18 mouse cellular contexts compared by ENCODE assay signal in the genomic region with DNA sequence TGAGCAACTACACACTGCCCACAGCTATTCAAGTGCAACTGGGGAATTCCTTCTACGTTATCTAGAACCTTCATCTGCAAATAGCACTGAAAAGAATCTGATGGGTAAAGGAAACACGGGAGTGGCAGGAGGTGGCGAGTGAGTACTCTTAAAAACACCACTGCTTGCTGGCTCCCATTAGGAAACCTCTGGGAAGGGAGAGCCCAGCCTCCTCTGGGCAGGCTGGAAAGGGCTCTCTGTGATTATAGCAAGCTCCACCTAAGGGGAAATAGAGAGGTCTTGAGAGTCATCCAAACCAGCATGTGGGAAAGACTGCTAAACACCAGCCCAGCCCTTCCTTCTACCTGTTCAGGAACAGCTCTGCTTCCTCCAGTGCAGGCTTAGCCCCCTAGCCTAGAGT.
DNase-seq lines count a peak whose midpoint lies in the region; ATAC-seq lines count a peak whose summit lies in the region.
"Had no signal": no experiment of that assay in that cellular context is flagged by ENCODE, and none has a peak within 500 bp of the region (broad histone marks: within the 10 kb centered on the region; RNA-seq: fewer than 3 reads in every experiment).

No protein-coding gene starts in this region.

- H3K27ac ChIP-seq in hindbrain, embryonic 10.5 days = 0 out of 2 replicates have a peak overlapping the region, but pooled peaks have one; percentile 9
- H3K27ac ChIP-seq in hindbrain, embryonic 11.5 days (ENCODE audit: low read depth, low read length) = no peak overlapping the region
- no peak overlapping the region for H3K27ac ChIP-seq in lung, embryonic 16.5 days (ENCODE audit: low read length)
- no peak overlapping the region for H3K27ac ChIP-seq in forebrain, embryonic 15.5 days (replicated peaks)
- H3K27ac ChIP-seq: forebrain, embryonic 10.5 days; intestine, embryonic 15.5 days; liver, embryonic 14.5 days had no signal

- ATAC-seq in hindbrain, embryonic 11.5 days (ENCODE audit: low FRiP score) = no peak
- peak; percentile 59 for ATAC-seq in lung, embryonic 16.5 days (ENCODE audit: low read depth)
- ATAC-seq in CD4-positive, CD25-positive, alpha-beta regulatory T cell, adult 4 months = no peak
- ATAC-seq in forebrain, embryonic 15.5 days (replicated peaks) = no peak
- ATAC-seq: intestine, embryonic 15.5 days; midbrain, embryonic 16.5 days had no signal

- H3K27me3 ChIP-seq in hindbrain, embryonic 10.5 days (ENCODE audit: insufficient read depth, poor library complexity, severe bottlenecking) = no peaks in the 10 kb centered on the region
- H3K27me3 ChIP-seq in hindbrain, embryonic 11.5 days (ENCODE audit: control insufficient read depth, insufficient read depth, low read length) = no peaks in the 10 kb centered on the region
- H3K27me3 ChIP-seq in lung, embryonic 16.5 days (ENCODE audit: control insufficient read depth, insufficient read depth, low read depth, low read length) = no peaks in the 10 kb centered on the region
- H3K27me3 ChIP-seq in forebrain, embryonic 15.5 days = no peaks in the 10 kb centered on the region
- H3K27me3 ChIP-seq: intestine, embryonic 15.5 days had no signal

- no peak overlapping the region for H3K9ac ChIP-seq in hindbrain, embryonic 11.5 days (ENCODE audit: low read depth, low read length)
- no peak overlapping the region for H3K9ac ChIP-seq in lung, embryonic 16.5 days (ENCODE audit: low read length)
- no peak overlapping the region for H3K9ac ChIP-seq in forebrain, embryonic 15.5 days (replicated peaks)
- H3K9ac ChIP-seq: intestine, embryonic 15.5 days; liver, embryonic 14.5 days had no signal

- no peak overlapping the region for H3K4me2 ChIP-seq in hindbrain, embryonic 11.5 days (replicated peaks; ENCODE audit: low read depth, low read length)
- H3K4me2 ChIP-seq in lung, embryonic 16.5 days (ENCODE audit: low read depth, low read length) = no peak overlapping the region
- H3K4me2 ChIP-seq in forebrain, embryonic 15.5 days (replicated peaks) = no peak overlapping the region
- H3K4me2 ChIP-seq: intestine, embryonic 15.5 days had no signal

- no peaks in the 10 kb centered on the region for H3K4me1 ChIP-seq in hindbrain, embryonic 10.5 days (replicated peaks)
- no peaks in the 10 kb centered on the region for H3K4me1 ChIP-seq in hindbrain, embryonic 11.5 days (replicated peaks; ENCODE audit: control insufficient read depth, insufficient read depth, low read length)
- H3K4me1 ChIP-seq in lung, embryonic 16.5 days (replicated peaks; ENCODE audit: control insufficient read depth, insufficient read depth, low read length) = 0 out of 2 replicates have a peak, but pooled peaks cover 2% of the 10 kb centered on the region
- H3K4me1 ChIP-seq in forebrain, embryonic 15.5 days = no peaks in the 10 kb centered on the region
- H3K4me1 ChIP-seq: forebrain, embryonic 10.5 days; intestine, embryonic 15.5 days had no signal

- DNase-seq in hindbrain, embryonic 10.5 days (ENCODE audit: low spot score) = no peak
- no peak for DNase-seq in hindbrain, embryonic 11.5 days (ENCODE audit: low spot score)
- DNase-seq in NIH3T3 (ENCODE audit: low read depth) = peak; percentile 57
- DNase-seq in fibroblast of lung, adult 2 months (ENCODE audit: low read depth) = peak; percentile 72
- DNase-seq in kidney, adult 11 months = no peak
- DNase-seq: adrenal gland, postnatal 25 days; cerebellum, postnatal 10 days; kidney, postnatal 10 days; right cerebral cortex, postnatal 25 days; thymus, adult 2 months had no signal

- no peaks in the 10 kb centered on the region for H3K9me3 ChIP-seq in hindbrain, embryonic 10.5 days
- H3K9me3 ChIP-seq in hindbrain, embryonic 11.5 days (ENCODE audit: control insufficient read depth, low read length) = no peaks in the 10 kb centered on the region
- no peaks in the 10 kb centered on the region for H3K9me3 ChIP-seq in lung, embryonic 16.5 days (ENCODE audit: control insufficient read depth, low read length)
- no peaks in the 10 kb centered on the region for H3K9me3 ChIP-seq in forebrain, embryonic 15.5 days
- H3K9me3 ChIP-seq: forebrain, embryonic 10.5 days; intestine, embryonic 15.5 days had no signal

- 44% methylated on average over 3 of the region's 3 CpGs for WGBS in hindbrain, embryonic 10.5 days
- 57% methylated on average over 3 of the region's 3 CpGs for WGBS in hindbrain, embryonic 11.5 days
- 43% methylated on average over 3 of the region's 3 CpGs for WGBS in lung, embryonic 16.5 days
- WGBS in forebrain, embryonic 15.5 days = 64% methylated on average over 3 of the region's 3 CpGs

- no peak overlapping the region for H3K4me3 ChIP-seq in hindbrain, embryonic 10.5 days
- no peak overlapping the region for H3K4me3 ChIP-seq in hindbrain, embryonic 11.5 days (ENCODE audit: low read depth, low read length)
- H3K4me3 ChIP-seq in lung, embryonic 16.5 days (ENCODE audit: low read length) = no peak overlapping the region
- H3K4me3 ChIP-seq in forebrain, embryonic 15.5 days = no peak overlapping the region
- H3K4me3 ChIP-seq: forebrain, embryonic 10.5 days; intestine, embryonic 15.5 days had no signal

- H3K36me3 ChIP-seq in hindbrain, embryonic 10.5 days = no peaks in the 10 kb centered on the region
- no peaks in the 10 kb centered on the region for H3K36me3 ChIP-seq in hindbrain, embryonic 11.5 days (ENCODE audit: control insufficient read depth, insufficient read depth, low read length)
- no peaks in the 10 kb centered on the region for H3K36me3 ChIP-seq in lung, embryonic 16.5 days (ENCODE audit: control insufficient read depth, insufficient read depth, low read length)
- H3K36me3 ChIP-seq in forebrain, embryonic 15.5 days = no peaks in the 10 kb centered on the region
- H3K36me3 ChIP-seq: forebrain, embryonic 10.5 days; G1E; intestine, embryonic 15.5 days had no signal

Comparison
In these comparisons a context has a peak if more than half of its experiments do, and no peak if none do; other contexts are left out.
1. DNase-seq: peak in NIH3T3 (single experiment) and fibroblast of lung, adult 2 months (single experiment); none in hindbrain, embryonic 10.5 days (single experiment), hindbrain, embryonic 11.5 days (single experiment) and kidney, adult 11 months (single experiment).